Mouse (Mus musculus) neural tube, embryonic 15.5 days (tissue): ENCODE results near the gene Pigr. TPM values are rescaled to one million over a fixed set of nuclear protein-coding genes. Genes with fewer than 3 reads are reported as not detected.

Source experiments
- ATAC-seq: fragments of 200-750 bp; cut with Nextera tagmentation; 2 replicates; pipeline ENCODE4 v1.8.0; 2017; ENCODE audit warnings: mild to moderate bottlenecking, moderate TSS enrichment, moderate library complexity; ENCODE audit not compliant: low FRiP score
- H3K27ac ChIP-seq: fragments of 300-500 bp; sonication (generic); replicated peaks from 2 replicates; pipeline ENCODE4 v1.5.1; 2015; ENCODE audit warnings: mild to moderate bottlenecking, inconsistent platforms
- H3K27me3 ChIP-seq: fragments of 300-500 bp; sonication (generic); replicated peaks from 2 replicates; pipeline ENCODE4 v1.6.1; 2015; ENCODE audit warnings: inconsistent platforms
- H3K36me3 ChIP-seq: fragments of 300-500 bp; sonication (generic); 2 replicates; pipeline ENCODE4 v1.6.1; 2015; ENCODE audit warnings: inconsistent platforms
- H3K4me1 ChIP-seq: fragments of 300-500 bp; sonication (generic); 2 replicates; pipeline ENCODE4 v1.6.1; 2015; ENCODE audit warnings: inconsistent platforms
- H3K4me2 ChIP-seq: fragments of 300-500 bp; sonication (generic); 2 replicates; pipeline ENCODE4 v1.6.1; 2015; ENCODE audit warnings: inconsistent platforms, mild to moderate bottlenecking, moderate library complexity
- H3K4me3 ChIP-seq: fragments of 300-500 bp; sonication (generic); replicated peaks from 2 replicates; pipeline ENCODE4 v1.5.1; 2015; ENCODE audit warnings: mild to moderate bottlenecking, inconsistent platforms
- H3K9ac ChIP-seq: fragments of 300-500 bp; sonication (generic); replicated peaks from 2 replicates; pipeline ENCODE4 v1.6.1; 2015; ENCODE audit warnings: mild to moderate bottlenecking, inconsistent platforms
- H3K9me3 ChIP-seq: fragments of 300-500 bp; sonication (generic); replicated peaks from 2 replicates; pipeline ENCODE4 v1.6.1; 2016; ENCODE audit warnings: inconsistent platforms
- WGBS: fragments of 180-500 bp; shearing (Covaris S2); methylation state at CpG from one replicate; pipeline ENCODE4 v1.1.7; 2015; ENCODE audit warnings: mixed read lengths; 5-methylcytosine and 5-hydroxymethylcytosine counted together
- polyA plus RNA-seq: library from polyadenylated mRNA; unstranded; fragments of >200 nt; fragmentation: Nextera tagmentation; extraction: Ambion mirVana; gene quantifications from 2 replicates; pipeline ENCODE4 v1.2.1, GENCODE M21; 2015

Pigr gene
- polyA plus RNA-seq, 1 experiment from 2014 or later = not detected

DNA sequence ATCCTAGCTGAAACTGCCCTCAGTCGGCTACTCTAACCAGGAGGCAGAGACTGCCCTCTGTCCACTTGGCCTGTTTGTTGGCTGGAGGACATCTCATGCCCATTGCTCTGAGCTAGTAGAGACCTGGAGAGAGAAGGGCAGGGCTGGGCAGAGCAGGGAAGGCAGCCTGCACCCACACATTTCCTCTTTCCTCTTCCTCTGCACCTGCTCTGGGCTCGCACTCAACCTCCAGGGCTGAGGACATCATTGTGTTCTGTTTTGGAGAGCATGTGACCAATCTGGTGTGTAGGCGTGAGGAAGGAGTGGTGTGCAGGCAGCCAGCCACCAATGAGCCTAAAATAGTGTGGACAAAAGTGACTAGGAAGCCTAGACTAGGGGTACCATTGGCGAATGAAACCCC, 37.8 kb downstream of the Pigr start:
- H3K4me3 ChIP-seq = no peak overlapping the region
- WGBS = 92% methylated on average over 4 of the region's 4 CpGs

GRCm38 (mm10) chr1:130864741-130865140, 38.3 kb downstream of the Pigr start:
- Histone ChIP-seq H3K4me1 (no peaks in the 10 kb centered on the region), H3K4me2 (no peak overlapping the region), H3K27me3 (no peaks in the 10 kb centered on the region), H3K36me3 (no peaks in the 10 kb centered on the region), H3K27ac (no peak overlapping the region), H3K9ac (no peak overlapping the region), H3K9me3 (no peaks in the 10 kb centered on the region), H3K4me3 (no peak overlapping the region)
- ATAC-seq = no peak
- WGBS = 92% methylated on average over 5 of the region's 5 CpGs

More for the DNA sequence above, 37.8 kb downstream of the Pigr start:
- no peaks in the 10 kb centered on the region for H3K36me3 ChIP-seq
- H3K9ac ChIP-seq = no peak overlapping the region
- H3K27ac ChIP-seq = no peak overlapping the region
- no peak overlapping the region for H3K4me2 ChIP-seq
- H3K9me3 ChIP-seq = no peaks in the 10 kb centered on the region
- no peaks in the 10 kb centered on the region for H3K4me1 ChIP-seq
- no peak for ATAC-seq
- H3K27me3 ChIP-seq = no peaks in the 10 kb centered on the region

DNA sequence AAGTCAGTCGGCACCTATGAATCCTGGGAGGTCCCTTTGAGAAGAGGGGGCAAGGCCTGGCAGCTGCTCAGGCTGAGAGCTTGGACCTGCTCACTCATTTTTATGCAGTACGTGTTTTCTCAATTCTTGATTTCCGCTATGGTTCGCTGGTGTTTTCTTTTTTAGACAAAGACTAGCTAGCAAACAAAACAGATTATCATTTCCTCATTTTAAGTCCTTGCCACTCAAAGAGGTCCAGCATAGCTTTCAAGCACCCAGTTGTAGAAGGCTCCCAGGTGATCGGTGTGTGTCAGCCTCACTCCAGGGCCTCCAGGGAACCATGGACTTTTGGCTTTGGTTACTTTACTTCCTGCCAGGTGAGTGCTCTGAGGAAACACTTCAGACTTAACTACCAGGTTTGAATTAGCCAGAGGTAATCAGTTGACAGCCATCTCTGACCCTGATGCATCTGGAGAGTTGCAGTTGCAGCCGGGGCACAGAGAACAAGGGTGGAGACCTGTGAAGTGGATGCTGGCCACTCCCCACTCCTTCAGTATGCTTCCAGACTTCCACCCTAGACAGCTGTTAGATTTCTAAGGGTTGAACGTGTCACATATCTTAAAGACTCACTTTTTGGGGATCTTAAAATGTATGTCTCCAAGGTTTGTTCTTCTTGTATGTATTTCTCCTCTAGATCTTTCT, 39.2 kb downstream of the Pigr start, which contains the start of gene Fcmr:
TSS of gene Fcmr (plus strand) at position 129 of the 681 bp plus-strand sequence.
- no peak for ATAC-seq

GRCm38 (mm10) chr1:130872912-130873311, 46.4 kb downstream of the Pigr start:
- no peak overlapping the region for H3K4me2 ChIP-seq
- no peak for ATAC-seq
- no peaks in the 10 kb centered on the region for H3K36me3 ChIP-seq
- H3K27me3 ChIP-seq = peaks cover 6% of the 10 kb centered on the region
- H3K4me3 ChIP-seq = no peak overlapping the region
- WGBS = 93% methylated on average over 2 of the region's 2 CpGs
- peaks cover 4% of the 10 kb centered on the region for H3K4me1 ChIP-seq
- H3K9me3 ChIP-seq = no peaks in the 10 kb centered on the region
- no peak overlapping the region for H3K27ac ChIP-seq
- H3K9ac ChIP-seq = no peak overlapping the region

More for the DNA sequence above, 39.2 kb downstream of the Pigr start, which contains the start of gene Fcmr:
- WGBS = 86% methylated on average over 7 of the region's 7 CpGs
- Histone ChIP-seq H3K4me3 (no peak within 1 kb of the TSS), H3K9ac (no peak within 1 kb of the TSS), H3K36me3 (no peaks in the 10 kb centered on the region), H3K4me2 (no peak within 1 kb of the TSS), H3K9me3 (no peaks in the 10 kb centered on the region), H3K4me1 (no peaks in the 10 kb centered on the region), H3K27me3 (no peaks in the 10 kb centered on the region), H3K27ac (no peak within 1 kb of the TSS)

DNA sequence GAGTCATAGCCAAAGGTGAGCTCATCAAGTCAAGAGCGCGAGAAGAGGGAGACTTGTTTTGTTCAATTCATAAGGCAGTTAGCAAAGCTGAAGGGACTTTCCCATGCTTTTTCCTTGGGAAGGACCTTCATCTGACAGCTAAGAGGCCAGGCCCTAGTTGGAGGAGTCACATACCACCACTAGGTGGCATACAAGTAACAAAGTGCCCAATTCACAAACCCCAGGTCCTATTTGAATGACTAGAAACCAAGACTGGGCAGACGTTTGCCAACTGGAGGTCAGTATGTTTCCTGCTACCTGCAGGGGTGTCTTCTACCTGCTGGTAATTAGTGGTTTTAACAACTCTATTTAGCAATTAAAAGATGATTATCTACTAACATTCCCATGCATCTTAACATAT, 48.7 kb downstream of the Pigr start:
- Histone ChIP-seq H3K9me3 (no peaks in the 10 kb centered on the region), H3K27ac (no peak overlapping the region), H3K9ac (no peak overlapping the region), H3K27me3 (peaks cover 15% of the 10 kb centered on the region), H3K4me2 (no peak overlapping the region), H3K4me1 (peaks cover 11% of the 10 kb centered on the region), H3K36me3 (no peaks in the 10 kb centered on the region), H3K4me3 (no peak overlapping the region)
- 45% methylated on average over 3 of the region's 3 CpGs for WGBS
- peak; percentile 56; the same call in 1 of the 2 replicates for ATAC-seq

DNA sequence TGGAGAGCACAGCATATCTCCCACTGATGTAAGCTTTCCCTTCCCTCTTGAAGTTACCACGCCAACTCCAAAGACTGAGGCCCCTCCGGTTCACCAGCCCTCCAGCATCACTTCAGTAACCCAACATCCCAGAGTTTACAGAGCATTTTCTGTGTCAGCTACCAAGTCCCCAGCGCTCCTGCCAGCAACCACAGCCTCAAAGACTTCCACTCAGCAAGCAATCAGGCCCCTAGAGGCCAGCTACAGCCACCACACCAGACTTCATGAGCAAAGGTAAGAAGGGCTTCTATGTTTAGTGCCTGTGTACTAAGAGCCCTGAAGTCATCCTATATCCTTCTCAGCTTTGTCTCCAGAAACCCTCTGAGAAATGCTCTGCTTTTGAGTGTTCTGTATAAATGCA, 49.4 kb downstream of the Pigr start:
- ATAC-seq = no peak
- Histone ChIP-seq H3K9ac (no peak overlapping the region), H3K4me1 (peaks cover 11% of the 10 kb centered on the region), H3K36me3 (no peaks in the 10 kb centered on the region), H3K4me3 (no peak overlapping the region), H3K4me2 (no peak overlapping the region), H3K27ac (no peak overlapping the region), H3K9me3 (no peaks in the 10 kb centered on the region), H3K27me3 (peaks cover 19% of the 10 kb centered on the region)
- WGBS = 76% methylated on average over 3 of the region's 3 CpGs

DNA sequence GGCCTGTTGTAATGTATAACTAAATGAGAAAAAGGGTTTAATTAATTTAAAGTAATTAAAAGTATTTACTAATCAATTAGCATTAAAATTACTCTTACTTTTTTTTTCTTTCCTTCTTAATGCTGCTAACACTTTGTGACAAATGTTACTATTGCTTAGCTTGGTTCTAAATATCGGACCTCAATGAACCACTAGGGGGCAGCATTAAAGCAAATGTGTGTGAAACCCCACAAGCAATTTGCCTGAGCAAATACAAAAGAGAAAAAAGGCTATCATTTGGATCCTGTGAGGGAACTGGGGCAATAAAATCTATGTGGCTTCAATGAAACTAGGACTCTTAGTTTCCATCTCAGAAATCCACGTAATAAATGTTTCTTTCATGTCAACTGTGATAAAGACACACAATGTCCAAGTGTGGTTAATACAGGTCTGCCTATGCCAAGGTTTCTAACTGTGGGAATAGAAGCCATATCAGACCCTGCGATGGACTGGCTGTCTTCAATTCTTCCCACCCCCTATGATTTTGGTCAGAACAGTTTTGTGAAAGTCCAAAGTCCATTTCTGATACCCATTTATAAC, 50.5 kb downstream of the Pigr start:
- Histone ChIP-seq H3K27ac (no peak overlapping the region), H3K4me3 (no peak overlapping the region), H3K4me2 (no peak overlapping the region), H3K9ac (no peak overlapping the region), H3K36me3 (no peaks in the 10 kb centered on the region), H3K4me1 (peaks cover 11% of the 10 kb centered on the region), H3K27me3 (peaks cover 21% of the 10 kb centered on the region), H3K9me3 (no peaks in the 10 kb centered on the region)
- ATAC-seq = no peak
- WGBS = 22% methylated on average over 3 of the region's 3 CpGs

DNA sequence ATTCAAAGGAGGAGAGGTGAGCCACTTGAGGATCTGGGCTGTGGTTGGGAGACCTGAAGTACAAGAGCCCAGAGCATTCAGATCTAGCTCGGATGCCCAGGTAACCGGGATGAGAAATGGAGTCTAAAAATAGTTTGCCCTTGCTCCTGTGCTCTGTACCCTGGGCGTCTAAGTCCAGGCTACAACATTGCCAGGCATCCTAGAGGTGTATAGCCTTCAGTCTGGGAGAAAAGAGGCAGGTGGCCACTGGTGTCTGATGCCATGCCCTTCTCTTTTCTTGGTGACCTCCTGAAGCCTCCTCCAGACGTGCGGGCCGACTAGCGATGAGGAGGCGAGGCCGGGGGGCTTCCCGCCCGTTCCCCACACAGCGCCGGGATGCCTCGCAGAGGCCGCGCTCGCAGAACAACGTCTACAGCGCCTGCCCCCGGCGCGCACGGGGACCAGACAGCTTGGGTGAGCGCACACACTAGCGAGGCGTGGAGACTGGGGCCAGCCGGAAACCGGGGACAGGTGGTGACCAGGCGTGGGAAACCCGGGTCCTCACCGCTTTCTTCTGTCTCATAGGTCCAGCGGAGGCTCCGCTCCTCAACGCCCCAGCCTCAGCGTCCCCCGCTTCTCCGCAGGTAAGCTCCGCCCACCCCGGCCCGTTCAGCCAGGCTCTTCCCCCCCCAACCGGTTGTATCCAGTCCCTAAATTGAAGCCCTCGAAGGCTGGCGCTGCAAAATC, 51.6 kb downstream of the Pigr start:
- no peak overlapping the region for H3K27ac ChIP-seq
- peak overlapping the region; percentile 45 for H3K4me3 ChIP-seq
- no peaks in the 10 kb centered on the region for H3K36me3 ChIP-seq
- WGBS = 3% methylated on average over 43 of the region's 43 CpGs
- ATAC-seq = peak; percentile 83
- H3K9me3 ChIP-seq = no peaks in the 10 kb centered on the region
- H3K4me1 ChIP-seq = peaks cover 11% of the 10 kb centered on the region
- peaks cover 21% of the 10 kb centered on the region for H3K27me3 ChIP-seq
- peak overlapping the region; percentile 70 for H3K4me2 ChIP-seq
- H3K9ac ChIP-seq = peak overlapping the region; percentile 47

DNA sequence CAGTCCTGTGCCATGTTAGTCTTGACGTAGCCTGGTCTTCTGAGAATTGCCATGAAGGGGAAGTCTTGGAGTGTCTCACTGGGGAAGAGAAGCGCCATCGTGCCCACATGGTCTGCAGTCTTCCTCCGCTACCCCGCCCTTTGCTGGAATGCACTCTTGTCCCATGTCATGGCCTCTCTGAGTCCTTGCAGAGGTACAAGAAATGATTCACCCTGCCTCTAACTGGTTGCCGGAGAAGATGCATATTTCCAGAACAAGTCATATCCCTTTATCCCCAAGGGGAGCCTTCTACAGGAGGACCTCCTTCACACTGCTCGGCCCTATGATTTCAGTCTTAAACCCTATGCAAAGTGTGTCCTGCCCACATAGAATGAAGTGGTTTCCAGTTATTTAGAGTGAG, 53.4 kb downstream of the Pigr start:
- H3K27me3 ChIP-seq = peaks cover 21% of the 10 kb centered on the region
- WGBS = 93% methylated on average over 7 of the region's 7 CpGs
- H3K4me2 ChIP-seq = no peak overlapping the region
- no peaks in the 10 kb centered on the region for H3K36me3 ChIP-seq
- H3K4me1 ChIP-seq = peaks cover 11% of the 10 kb centered on the region
- no peak overlapping the region for H3K4me3 ChIP-seq
- ATAC-seq = no peak
- H3K9me3 ChIP-seq = no peaks in the 10 kb centered on the region
- no peak overlapping the region for H3K9ac ChIP-seq
- H3K27ac ChIP-seq = no peak overlapping the region

GRCm38 (mm10) chr1:130883146-130883545, 56.7 kb downstream of the Pigr start:
- no peak for ATAC-seq
- H3K36me3 ChIP-seq = no peaks in the 10 kb centered on the region
- 94% methylated on average over 4 of the region's 4 CpGs for WGBS
- no peak overlapping the region for H3K27ac ChIP-seq
- no peak overlapping the region for H3K4me2 ChIP-seq
- H3K4me1 ChIP-seq = peaks cover 4% of the 10 kb centered on the region
- no peak overlapping the region for H3K9ac ChIP-seq
- H3K4me3 ChIP-seq = no peak overlapping the region
- peaks cover 13% of the 10 kb centered on the region for H3K27me3 ChIP-seq
- no peaks in the 10 kb centered on the region for H3K9me3 ChIP-seq

DNA sequence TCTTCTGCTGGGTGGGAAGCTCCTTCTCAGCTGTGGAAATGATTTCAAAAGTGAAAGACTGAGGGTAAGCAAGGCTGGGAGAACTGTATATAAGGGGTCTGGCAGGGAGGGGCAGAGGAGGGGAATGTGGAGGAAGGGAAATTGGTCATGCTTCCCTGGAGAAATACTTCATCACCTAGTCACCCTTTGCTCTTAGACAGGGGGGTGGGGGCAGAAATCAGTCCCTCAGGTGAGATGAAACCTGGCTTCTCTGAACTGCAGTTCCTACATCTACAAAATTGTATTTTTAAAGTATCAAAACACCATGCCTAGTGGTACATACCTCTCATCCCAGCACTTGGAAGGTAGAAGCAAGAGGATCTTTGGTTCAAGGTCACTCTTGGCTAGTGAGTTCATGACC, 60.9 kb downstream of the Pigr start, which contains the start of gene Il24:
TSS of gene Il24 (minus strand) at position 101 of the 400 bp plus-strand sequence.
- no peaks in the 10 kb centered on the region for H3K36me3 ChIP-seq
- ATAC-seq = no peak

GRCm38 (mm10) chr1:130892446-130892845, 66.0 kb downstream of the Pigr start:
- no peak for ATAC-seq
- H3K9me3 ChIP-seq = no peaks in the 10 kb centered on the region
- no peaks in the 10 kb centered on the region for H3K36me3 ChIP-seq
- H3K4me1 ChIP-seq = no peaks in the 10 kb centered on the region
- H3K27ac ChIP-seq = no peak overlapping the region
- H3K9ac ChIP-seq = no peak overlapping the region
- H3K4me3 ChIP-seq = no peak overlapping the region
- no peaks in the 10 kb centered on the region for H3K27me3 ChIP-seq
- WGBS = 73% methylated on average over 1 of the region's 1 CpGs
- H3K4me2 ChIP-seq = no peak overlapping the region

More for the DNA sequence above, 60.9 kb downstream of the Pigr start, which contains the start of gene Il24:
- Histone ChIP-seq H3K4me3 (no peak within 1 kb of the TSS), H3K4me1 (no peaks in the 10 kb centered on the region), H3K4me2 (no peak within 1 kb of the TSS), H3K9ac (no peak within 1 kb of the TSS), H3K9me3 (no peaks in the 10 kb centered on the region), H3K27ac (no peak within 1 kb of the TSS), H3K27me3 (no peaks in the 10 kb centered on the region)
